Mouse (Mus musculus) heart, embryonic 14.5 days (tissue): ENCODE measurements around the gene Dll4. TPM values are rescaled to one million over a fixed set of nuclear protein-coding genes. Genes with fewer than 3 reads are reported as not detected.

Experiments
- ATAC-seq: fragments of 200-750 bp; cut with Nextera tagmentation; 2 replicates; pipeline ENCODE4 v1.8.0; 2017; ENCODE audit warnings: low read depth, moderate TSS enrichment; ENCODE audit not compliant: insufficient number of reproducible peaks, insufficient read depth, low FRiP score
- H3K27ac ChIP-seq, 2 experiments: fragments of 200-500 bp in 1 of 2; fragments of 300-500 bp in 1 of 2; sonication (generic) in 1 of 2; replicated peaks in 1 of 2; 2 replicates each; pipeline ENCODE4 v1.5.1; 2012 to 2014; ENCODE audit warnings: low read depth in 2 of 2, low read length in 2 of 2, control low read depth in 1 of 2, mild to moderate bottlenecking in 1 of 2, mixed read lengths in 1 of 2; ENCODE audit not compliant: control insufficient read depth in 1 of 2, insufficient read depth in 1 of 2
- H3K27me3 ChIP-seq: fragments of 300-500 bp; sonication (generic); 2 replicates; pipeline ENCODE4 v1.6.1; 2014; ENCODE audit warnings: mild to moderate bottlenecking, low read length, control low read depth; ENCODE audit not compliant: control insufficient read depth, insufficient read depth
- H3K36me3 ChIP-seq: fragments of 300-500 bp; sonication (generic); 2 replicates; pipeline ENCODE4 v1.6.1; 2014; ENCODE audit warnings: mild to moderate bottlenecking, control low read depth, low read length, mixed read lengths; ENCODE audit not compliant: control insufficient read depth, insufficient read depth
- H3K4me1 ChIP-seq, 2 experiments: fragments of 200-500 bp in 1 of 2; fragments of 300-500 bp in 1 of 2; sonication (generic) in 1 of 2; 2 replicates each; pipeline ENCODE4 v1.6.1; 2012 to 2014; ENCODE audit warnings: low read length in 2 of 2, control low read depth in 1 of 2, mixed read lengths in 1 of 2; ENCODE audit not compliant: control insufficient read depth in 2 of 2, insufficient read depth in 2 of 2
- H3K4me2 ChIP-seq: fragments of 300-500 bp; sonication (generic); 2 replicates; pipeline ENCODE4 v1.6.1; 2014; ENCODE audit warnings: mild to moderate bottlenecking, low read length
- H3K4me3 ChIP-seq, 2 experiments: fragments of 200-500 bp in 1 of 2; fragments of 300-500 bp in 1 of 2; sonication (generic) in 1 of 2; 2 replicates each; pipeline ENCODE4 v1.5.1; 2012 to 2014; ENCODE audit warnings: low read length in 2 of 2, mild to moderate bottlenecking in 2 of 2, control low read depth in 1 of 2, low read depth in 1 of 2, moderate library complexity in 1 of 2; ENCODE audit not compliant: control insufficient read depth in 1 of 2, insufficient read depth in 1 of 2
- H3K9ac ChIP-seq: fragments of 300-500 bp; sonication (generic); 2 replicates; pipeline ENCODE4 v1.6.1; 2014; ENCODE audit warnings: mild to moderate bottlenecking, low read length
- H3K9me3 ChIP-seq: fragments of 300-500 bp; sonication (generic); 2 replicates; pipeline ENCODE4 v1.6.1; 2016; ENCODE audit warnings: low read length, control low read depth; ENCODE audit not compliant: control insufficient read depth
- WGBS: fragments of 180-500 bp; shearing (Covaris S2); extraction: QIAGEN DNeasy Blood & Tissue Kit; methylation state at CpG from one replicate; pipeline ENCODE4 v1.1.7; 2014; 5-methylcytosine and 5-hydroxymethylcytosine counted together
- polyA plus RNA-seq: library from polyadenylated mRNA; unstranded; fragments of >200 nt; fragmentation: Nextera tagmentation; extraction: Ambion mirVana; gene quantifications from 2 replicates; pipeline ENCODE4 v1.2.1, GENCODE M21; 2014

Gene Dll4
- polyA plus RNA-seq, 1 experiment from 2014 or later, result 6.9 TPM

GRCm38 (mm10) chr2:119370116-119370515 is 44.5 kb downstream of the Dll4 start:
- H3K4me2 ChIP-seq, result no peak overlapping the region
- 93% methylated on average over 10 of the region's 10 CpGs for WGBS
- no peak overlapping the region for H3K27ac ChIP-seq
- H3K27me3 ChIP-seq, result no peaks in the 10 kb centered on the region
- ATAC-seq, result no peak
- no peak overlapping the region for H3K9ac ChIP-seq
- no peak overlapping the region for H3K4me3 ChIP-seq
- H3K9me3 ChIP-seq, result no peaks in the 10 kb centered on the region
- H3K36me3 ChIP-seq, result peaks cover 65% of the 10 kb centered on the region
- H3K4me1 ChIP-seq, result no peaks in the 10 kb centered on the region

- H3K36me3 ChIP-seq, result peaks cover 100% of the 10 kb centered on the region
- no peak overlapping the region for H3K4me3 ChIP-seq
- WGBS, result 75% methylated on average over 9 of the region's 9 CpGs
- peaks cover 0 to 2% of the 10 kb centered on the region in 2 experiments; a peak in 1 of 4 replicates for H3K4me1 ChIP-seq
- H3K27ac ChIP-seq, result peak overlapping the region; percentile 28 to 35; a peak in 2 of 4 replicates
- ATAC-seq, result no peak
- no peak overlapping the region for H3K4me2 ChIP-seq
- H3K9me3 ChIP-seq, result no peaks in the 10 kb centered on the region
- no peak overlapping the region for H3K9ac ChIP-seq
- no peaks in the 10 kb centered on the region for H3K27me3 ChIP-seq
Observed at GRCm38 (mm10) chr2:119377286-119377685, 51.7 kb downstream of the Dll4 start.

DNA sequence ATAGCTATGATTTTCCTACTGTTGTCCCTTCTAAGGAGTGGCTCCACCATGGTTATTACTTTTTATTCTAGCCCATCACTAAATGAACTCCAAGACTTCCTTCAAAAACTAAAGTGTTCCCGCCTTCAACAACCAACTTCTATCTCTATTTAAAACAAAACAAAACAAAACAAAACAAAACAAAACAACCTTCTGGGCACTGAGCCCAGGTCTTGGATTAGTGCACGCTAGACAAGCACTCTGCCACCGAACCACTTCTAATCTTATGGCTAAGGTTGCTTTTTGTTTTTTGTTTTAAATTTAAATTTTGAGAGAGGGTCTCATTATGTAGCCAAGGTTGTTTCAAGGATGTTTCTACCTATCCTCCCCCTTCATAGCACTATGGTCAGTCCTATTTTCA is 52.2 kb downstream of the Dll4 start:
- Histone ChIP-seq H3K9ac (no peak overlapping the region), H3K4me1 (peaks cover 0 to 2% of the 10 kb centered on the region in 2 experiments; a peak in 1 of 4 replicates), H3K4me3 (no peak overlapping the region), H3K4me2 (no peak overlapping the region), H3K27me3 (no peaks in the 10 kb centered on the region), H3K27ac (no peak overlapping the region), H3K9me3 (no peaks in the 10 kb centered on the region), H3K36me3 (peaks cover 100% of the 10 kb centered on the region)
- 70% methylated on average over 3 of the region's 3 CpGs for WGBS
- no peak for ATAC-seq

DNA sequence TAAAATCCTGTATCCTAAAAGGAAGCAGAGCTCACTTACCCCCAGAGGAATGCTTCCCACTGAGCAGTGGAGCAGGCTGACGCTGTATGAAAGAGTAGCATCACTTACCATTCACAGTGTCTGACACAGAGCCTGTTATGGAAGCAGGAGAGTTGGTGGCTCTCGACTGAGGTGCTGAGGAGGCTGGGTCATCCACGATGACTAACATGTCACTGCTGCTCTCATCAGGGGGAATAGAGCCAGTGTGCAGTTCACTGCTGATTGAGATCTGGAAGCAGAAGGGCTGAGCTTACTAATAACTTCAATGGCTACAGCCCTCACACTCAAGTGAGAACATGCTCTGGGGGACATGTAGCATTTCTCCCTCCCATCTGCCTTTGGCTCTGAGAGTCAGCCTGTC is 53.9 kb downstream of the Dll4 start:
- Histone ChIP-seq H3K4me1 (peaks cover 0 to 2% of the 10 kb centered on the region in 2 experiments; a peak in 1 of 4 replicates), H3K36me3 (peaks cover 96% of the 10 kb centered on the region), H3K4me2 (no peak overlapping the region), H3K9ac (no peak overlapping the region), H3K4me3 (no peak overlapping the region), H3K9me3 (no peaks in the 10 kb centered on the region), H3K27me3 (no peaks in the 10 kb centered on the region), H3K27ac (no peak overlapping the region)
- no peak for ATAC-seq
- 77% methylated on average over 3 of the region's 3 CpGs for WGBS

Other genes starting within 250 kb of the Dll4 start
- gene Rad51, start 213.0 kb upstream of the Dll4 start, polyA plus RNA-seq, result 27.3 and 28.9 TPM in 2 replicates
- gene Rmdn3, start 168.8 kb upstream of the Dll4 start, polyA plus RNA-seq, result 19.4 and 23.7 TPM in 2 replicates
- 7.2 and 9.4 TPM in 2 replicates for gene Gchfr, start 158.0 kb upstream of the Dll4 start, polyA plus RNA-seq
- gene Gm14137, start 151.3 kb upstream of the Dll4 start, polyA plus RNA-seq, result 0.24 and 0.27 TPM in 2 replicates
- 28.3 and 32.4 TPM in 2 replicates for gene Zfyve19, start 117.2 kb upstream of the Dll4 start, polyA plus RNA-seq
- gene Dnajc17, start 117.0 kb upstream of the Dll4 start, polyA plus RNA-seq, result 10.8 and 12.9 TPM in 2 replicates
- not detected in 2 replicates for gene Ppp1r14d, start 95.9 kb upstream of the Dll4 start, polyA plus RNA-seq
- gene Spint1, start 88.4 kb upstream of the Dll4 start, polyA plus RNA-seq, result 0.20 and 0.38 TPM in 2 replicates
- gene Rhov, start 54.5 kb upstream of the Dll4 start, polyA plus RNA-seq, result 0.19 TPM in 1 of 2 replicates, not detected in the other
- 7.8 and 8.7 TPM in 2 replicates for gene Vps18, start 37.0 kb upstream of the Dll4 start, polyA plus RNA-seq
- 0.32 and 0.67 TPM in 2 replicates for gene Chac1, start 25.4 kb downstream of the Dll4 start, polyA plus RNA-seq
- 3.7 and 4.4 TPM in 2 replicates for gene Ino80, start 151.9 kb downstream of the Dll4 start, polyA plus RNA-seq
- 0.04 and 0.14 TPM in 2 replicates for gene Exd1, start 221.8 kb downstream of the Dll4 start, polyA plus RNA-seq
- gene Chp1, start 221.9 kb downstream of the Dll4 start, polyA plus RNA-seq, result 46.4 and 48.7 TPM in 2 replicates